Mouse (Mus musculus): ENCODE measurements at regions not wholly inside any gene's neighbourhood (a gene's known extent, or its start where the extent isn't known, plus 50 kb on each side); places are given as distances from the start of the nearest gene placed in this dataset.

- TF ChIP-seq CTCF (IDR thresholded peaks at IDR 0.05; ENCODE audit: low read depth, low read length): no peak
- no peak for TF ChIP-seq GATA1 (IDR thresholded peaks at IDR 0.05; ENCODE audit: borderline replicate concordance, low read length)
- no peak for TF ChIP-seq TAL1 (conservative IDR thresholded peaks at IDR 0.05; ENCODE audit: low read depth, low read length)
- no peak for TF ChIP-seq POLR2AphosphoS5 (IDR thresholded peaks at IDR 0.05; ENCODE audit: insufficient replicate concordance, low read depth, low read length)
Measured at GRCm38 (mm10) chr1:157974656-157975055, 381.5 kb downstream of the Brinp2 start.
